Mouse (Mus musculus) adrenal gland, adult 8-10 months (tissue): ENCODE results near the gene Wfikkn1. TPM values are rescaled to one million over a fixed set of nuclear protein-coding genes. Genes with fewer than 3 reads are reported as not detected.

Experiments
- DNase-seq: peaks from one replicate; pipeline ENCODE4 v3.0.0; 2022
- total RNA-seq, 4 experiments: library from RNA; stranded (reverse); gene quantifications; 2 replicates each; pipeline ENCODE4 v1.2.4; 2022

Gene Wfikkn1
- total RNA-seq, 4 experiments from 2014 or later: 1.6 to 2.9 (median 2.0) TPM

- peak; percentile 91 for DNase-seq
Observed at GRCm38 (mm10) chr17:25867836-25868600, 12.6 kb downstream of the Wfikkn1 start.

GRCm38 (mm10) chr17:25867509-25867835, 13.2 kb downstream of the Wfikkn1 start:
- no peak for DNase-seq

GRCm38 (mm10) chr17:25866172-25866571, 14.5 kb downstream of the Wfikkn1 start:
- DNase-seq: no peak

GRCm38 (mm10) chr17:25865288-25865687, 15.4 kb downstream of the Wfikkn1 start:
- DNase-seq: no peak

GRCm38 (mm10) chr17:25864311-25864710, 16.3 kb downstream of the Wfikkn1 start:
- DNase-seq: no peak

GRCm38 (mm10) chr17:25863681-25864080, 17.0 kb downstream of the Wfikkn1 start:
- no peak for DNase-seq

- DNase-seq: no peak
Observed at GRCm38 (mm10) chr17:25861704-25862612, 18.7 kb downstream of the Wfikkn1 start.

- DNase-seq: peak; percentile 91
Observed at GRCm38 (mm10) chr17:25860832-25861703, 19.6 kb downstream of the Wfikkn1 start, which contains the start of gene Wdr90. TSS of gene Wdr90 (minus strand) at chr17:25861501.

GRCm38 (mm10) chr17:25860229-25860628, 20.4 kb downstream of the Wfikkn1 start:
- no peak for DNase-seq

- peak; percentile 94 for DNase-seq
Observed at GRCm38 (mm10) chr17:25844396-25844901, 36.2 kb downstream of the Wfikkn1 start, which contains the start of gene Rhot2. TSS of gene Rhot2 (minus strand) at chr17:25844851.

GRCm38 (mm10) chr17:25843636-25844395, 36.8 kb downstream of the Wfikkn1 start:
- no peak for DNase-seq

- no peak for DNase-seq
Observed at GRCm38 (mm10) chr17:25843122-25843521, 37.5 kb downstream of the Wfikkn1 start.

- DNase-seq: no peak
Observed at GRCm38 (mm10) chr17:25842509-25842908, 38.1 kb downstream of the Wfikkn1 start.

- no peak for DNase-seq
Observed at GRCm38 (mm10) chr17:25841117-25841880, 39.4 kb downstream of the Wfikkn1 start, which contains the start of gene Gm20683. TSS of gene Gm20683 (minus strand) at chr17:25841763.

GRCm38 (mm10) chr17:25840519-25840918, 40.1 kb downstream of the Wfikkn1 start:
- DNase-seq: no peak

GRCm38 (mm10) chr17:25839455-25840235, 41.0 kb downstream of the Wfikkn1 start:
- DNase-seq: no peak

GRCm38 (mm10) chr17:25838904-25839303, 41.8 kb downstream of the Wfikkn1 start:
- DNase-seq: no peak

GRCm38 (mm10) chr17:25837533-25837932, 43.1 kb downstream of the Wfikkn1 start:
- DNase-seq: no peak

- peak; percentile 84 for DNase-seq
Observed at GRCm38 (mm10) chr17:25837076-25837410, 43.6 kb downstream of the Wfikkn1 start, which contains the start of gene Rhbdl1. TSS of gene Rhbdl1 (minus strand) at chr17:25837295.
